Mouse (Mus musculus) liver, adult 2 months (tissue): ENCODE results near the gene Ccdc13.

ENCODE experiments used
- CTCF ChIP-seq: fragments of 200-500 bp; IDR thresholded peaks from 2 replicates; pipeline ENCODE4 v1.5.1; 2011; ENCODE audit warnings: low read depth, low read length, control low read depth
- POLR2A ChIP-seq: fragments of 200-500 bp; IDR thresholded peaks from 2 replicates; pipeline ENCODE4 v1.6.1; 2011; ENCODE audit warnings: low read length, control low read depth; ENCODE audit not compliant: insufficient read depth; ENCODE audit errors: extremely low read depth

GRCm38 (mm10) chr9:121882015-121882457 is 42.8 kb upstream of the Ccdc13 start:
- TF ChIP-seq POLR2A (no peak), CTCF (no peak)
